Mouse (Mus musculus) C2C12 (cell line): ENCODE results near the gene Draxin. TPM values are rescaled to one million over a fixed set of nuclear protein-coding genes. Genes with fewer than 3 reads are reported as not detected.
"Not testable (repeated sequence)": the region's sequence is repeated elsewhere in the genome, so short reads cannot be mapped to it uniquely, and the experiment has no call there.

Experiments used
- H3K27me3 ChIP-seq: one replicate; pipeline ENCODE4 v1.6.1; 2011; ENCODE audit not compliant: control insufficient read depth, insufficient read depth, insufficient read length
- H3K36me3 ChIP-seq: one replicate; pipeline ENCODE4 v1.6.1; 2011; ENCODE audit not compliant: control insufficient read depth, insufficient read depth
- H3K4me3 ChIP-seq: one replicate; pipeline ENCODE4 v1.5.1; 2011; ENCODE audit warnings: mild to moderate bottlenecking, control low read depth; ENCODE audit not compliant: poor library complexity, insufficient read depth, severe bottlenecking
- H3K79me2 ChIP-seq: one replicate; pipeline ENCODE4 v1.6.1; 2011; ENCODE audit not compliant: control insufficient read depth, insufficient read depth
- H3K79me3 ChIP-seq: one replicate; pipeline ENCODE4 v1.6.1; 2011; ENCODE audit warnings: low read depth, control low read depth
- H3ac ChIP-seq: one replicate; pipeline ENCODE3; 2011; ENCODE audit warnings: low read depth; ENCODE audit not compliant: control insufficient read depth, insufficient read length
- CEBPB ChIP-seq: IDR thresholded peaks from one replicate; pipeline ENCODE4 v1.6.1; 2011; ENCODE audit warnings: low read depth, mild to moderate bottlenecking, control low read depth, moderate library complexity
- CTCF ChIP-seq: IDR thresholded peaks from one replicate; pipeline ENCODE4 v1.5.1; 2011; ENCODE audit not compliant: control insufficient read depth, insufficient read depth, insufficient read length
- FOSL1 ChIP-seq: IDR thresholded peaks from one replicate; pipeline ENCODE4 v1.8.0; 2011; ENCODE audit warnings: mild to moderate bottlenecking, low read length; ENCODE audit not compliant: poor library complexity, insufficient read depth, severe bottlenecking
- MAX ChIP-seq: IDR thresholded peaks from one replicate; pipeline ENCODE4 v1.6.1; 2011; ENCODE audit warnings: mild to moderate bottlenecking, control low read depth
- MYOD1 ChIP-seq: IDR thresholded peaks from one replicate; pipeline ENCODE4 v1.6.1; 2011; ENCODE audit warnings: low read depth; ENCODE audit not compliant: control insufficient read depth, insufficient read length
- MYOG ChIP-seq: IDR thresholded peaks from one replicate; pipeline ENCODE4 v1.6.1; 2011; ENCODE audit not compliant: control insufficient read depth, insufficient read length; ENCODE audit errors: extremely low read depth
- USF1 ChIP-seq: IDR thresholded peaks from one replicate; pipeline ENCODE4 v1.6.1; 2011; ENCODE audit warnings: low read depth, mild to moderate bottlenecking, control low read depth, moderate library complexity
- polyA plus RNA-seq: library from polyadenylated mRNA; unstranded; fragments of >200 nt; fragmentation: generic; extraction: Trizol; gene quantifications from one replicate; pipeline ENCODE4 v1.2.1, GENCODE M21; 2012; ENCODE audit warnings: missing spikeins

Draxin gene
- polyA plus RNA-seq, 1 experiment: 0.01 TPM

- no peak for TF ChIP-seq MYOG
- no peak for TF ChIP-seq USF1
- TF ChIP-seq CTCF: no peak
- no peak for TF ChIP-seq MAX
- no peak for TF ChIP-seq MYOD1
- no peak for TF ChIP-seq FOSL1
- no peak for TF ChIP-seq CEBPB
- Histone ChIP-seq H3K27me3 (no peaks in the 10 kb centered on the region), H3K4me3 (no peak overlapping the region), H3K79me2 (no peaks in the 10 kb centered on the region), H3K36me3 (no peaks in the 10 kb centered on the region), H3K79me3 (no peaks in the 10 kb centered on the region), H3ac (no peak overlapping the region)
These were observed 9.1 kb downstream of the Draxin start for GRCm38 (mm10) chr4:148121362-148121761.

GRCm38 (mm10) chr4:148120555-148120954 lies 9.9 kb downstream of the Draxin start:
- TF ChIP-seq MYOD1 (no peak), MAX (no peak), FOSL1 (no peak), USF1 (no peak)
- Histone ChIP-seq H3K27me3 (no peaks in the 10 kb centered on the region), H3ac (no peak overlapping the region), H3K79me2 (no peaks in the 10 kb centered on the region), H3K36me3 (no peaks in the 10 kb centered on the region), H3K4me3 (no peak overlapping the region), H3K79me3 (no peaks in the 10 kb centered on the region)

- H3K27me3 ChIP-seq, H3K36me3 ChIP-seq, H3K79me2 ChIP-seq, H3K79me3 ChIP-seq, H3K4me3 ChIP-seq, H3ac ChIP-seq: not testable (repeated sequence)
These were observed 10.9 kb downstream of the Draxin start for GRCm38 (mm10) chr4:148119578-148119977.

GRCm38 (mm10) chr4:148117392-148117791 lies 13.1 kb downstream of the Draxin start:
- Histone ChIP-seq H3K36me3 (no peaks in the 10 kb centered on the region), H3K79me3 (no peaks in the 10 kb centered on the region), H3K27me3 (no peaks in the 10 kb centered on the region), H3K79me2 (no peaks in the 10 kb centered on the region), H3K4me3 (no peak overlapping the region), H3ac (no peak overlapping the region)
- TF ChIP-seq MYOG: no peak
- TF ChIP-seq USF1: no peak
- TF ChIP-seq CEBPB: no peak
- TF ChIP-seq FOSL1: no peak
- no peak for TF ChIP-seq CTCF
- TF ChIP-seq MYOD1: no peak
- no peak for TF ChIP-seq MAX

- no peaks in the 10 kb centered on the region for H3K79me2 ChIP-seq
- no peak overlapping the region for H3K4me3 ChIP-seq
- H3K27me3 ChIP-seq: no peaks in the 10 kb centered on the region
- no peaks in the 10 kb centered on the region for H3K36me3 ChIP-seq
- TF ChIP-seq MYOD1 (no peak), FOSL1 (no peak), MYOG (no peak), MAX (no peak), USF1 (no peak), CEBPB (no peak), CTCF (no peak)
- H3ac ChIP-seq: no peak overlapping the region
- H3K79me3 ChIP-seq: no peaks in the 10 kb centered on the region
These were observed 13.8 kb downstream of the Draxin start for GRCm38 (mm10) chr4:148116657-148117056.

- Histone ChIP-seq H3K27me3 (no peaks in the 10 kb centered on the region), H3K79me2 (no peaks in the 10 kb centered on the region), H3K4me3 (no peak overlapping the region), H3K79me3 (no peaks in the 10 kb centered on the region), H3K36me3 (no peaks in the 10 kb centered on the region), H3ac (no peak overlapping the region)
- TF ChIP-seq MYOD1: no peak
- peak; percentile 46 for TF ChIP-seq CTCF
These were observed 15.0 kb downstream of the Draxin start for GRCm38 (mm10) chr4:148115467-148115866.
